Mouse (Mus musculus) liver, postnatal 0 days (tissue): ENCODE measurements around the gene Pde4d. TPM values are rescaled to one million over a fixed set of nuclear protein-coding genes. Genes with fewer than 3 reads are reported as not detected.

Experiments
- ATAC-seq: fragments of 200-750 bp; cut with Nextera tagmentation; 2 replicates; pipeline ENCODE4 v1.8.0; 2017; ENCODE audit warnings: mild to moderate bottlenecking, moderate library complexity
- DNase-seq: peaks from one replicate; pipeline ENCODE4 v3.0.0-alpha.2; 2016
- H3K27ac ChIP-seq: fragments of 300-500 bp; sonication (generic); 2 replicates; pipeline ENCODE4 v1.5.1; 2014; ENCODE audit warnings: antibody characterized with exemption, moderate library complexity, mild to moderate bottlenecking, low read depth
- H3K27me3 ChIP-seq: fragments of 300-500 bp; sonication (generic); 2 replicates; pipeline ENCODE4 v1.6.1; 2014; ENCODE audit warnings: low read length, control low read depth, mixed read lengths; ENCODE audit not compliant: insufficient read depth
- H3K36me3 ChIP-seq: fragments of 300-500 bp; sonication (generic); replicated peaks from 2 replicates; pipeline ENCODE4 v1.6.1; 2014; ENCODE audit warnings: mild to moderate bottlenecking, control low read depth, low read length, moderate library complexity, mixed read lengths; ENCODE audit not compliant: insufficient read depth
- H3K4me1 ChIP-seq: fragments of 300-500 bp; sonication (generic); 2 replicates; pipeline ENCODE4 v1.6.1; 2014; ENCODE audit warnings: antibody characterized with exemption, mild to moderate bottlenecking, control low read depth; ENCODE audit not compliant: insufficient read depth
- H3K4me2 ChIP-seq: fragments of 300-500 bp; sonication (generic); 2 replicates; pipeline ENCODE4 v1.6.1; 2014; ENCODE audit warnings: low read depth, mild to moderate bottlenecking, low read length, moderate library complexity, mixed read lengths
- H3K4me3 ChIP-seq: fragments of 300-500 bp; sonication (generic); 2 replicates; pipeline ENCODE4 v1.5.1; 2014; ENCODE audit warnings: low read depth, low read length
- H3K9ac ChIP-seq: fragments of 300-500 bp; sonication (generic); replicated peaks from 2 replicates; pipeline ENCODE4 v1.6.1; 2014; ENCODE audit warnings: mild to moderate bottlenecking, moderate library complexity
- H3K9me3 ChIP-seq: fragments of 300-500 bp; sonication (generic); 2 replicates; pipeline ENCODE4 v1.6.1; 2016; ENCODE audit warnings: mild to moderate bottlenecking, control low read depth, low read length, mixed read lengths
- CTCF ChIP-seq: sonication (generic); IDR thresholded peaks from 2 replicates; pipeline ENCODE4 v1.5.1; 2016; ENCODE audit warnings: antibody characterized with exemption, low read depth
- EP300 ChIP-seq: IDR thresholded peaks from 2 replicates; pipeline ENCODE4 v1.6.1; 2016; ENCODE audit warnings: antibody characterized with exemption, low read depth, mild to moderate bottlenecking
- WGBS: fragments of 180-500 bp; shearing (Covaris S2); extraction: QIAGEN DNeasy Blood & Tissue Kit; methylation state at CpG from one replicate; pipeline ENCODE4 v1.1.7; 2014; ENCODE audit not compliant: insufficient replicate concordance; 5-methylcytosine and 5-hydroxymethylcytosine counted together
- polyA plus RNA-seq: library from polyadenylated mRNA; unstranded; fragments of >200 nt; fragmentation: Nextera tagmentation; extraction: Ambion mirVana; gene quantifications from 2 replicates; pipeline ENCODE4 v1.2.1, GENCODE M21; 2015

The Pde4d gene
- polyA plus RNA-seq, 1 experiment from 2014 or later, result 6.1 TPM

DNA sequence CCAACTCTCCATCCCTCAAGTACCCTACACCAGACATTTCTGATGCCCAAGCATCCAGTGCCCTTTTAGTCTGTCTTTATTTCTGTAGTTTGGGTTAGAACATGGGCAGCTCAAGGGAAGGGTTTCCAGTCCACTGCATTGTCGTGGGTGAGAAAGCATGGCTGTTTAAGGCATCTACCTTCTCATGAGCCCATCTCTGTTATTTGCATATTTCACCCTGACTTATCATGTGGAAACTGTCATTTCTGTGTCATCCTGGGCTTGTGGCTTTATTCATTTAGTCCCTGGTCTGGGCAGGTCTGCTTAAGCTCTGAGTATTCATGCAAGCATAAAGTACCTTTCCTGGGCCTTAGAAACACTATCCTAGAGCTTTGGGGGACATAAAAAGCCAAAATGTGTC, 1331.7 kb downstream of the Pde4d start:
- ATAC-seq (no peak), DNase-seq (no peak)
- no peak overlapping the region for H3K9ac ChIP-seq
- H3K27me3 ChIP-seq, result no peaks in the 10 kb centered on the region
- H3K4me1 ChIP-seq, result no peaks in the 10 kb centered on the region
- no peak overlapping the region for H3K27ac ChIP-seq
- no peak for TF ChIP-seq CTCF
- no peak for TF ChIP-seq EP300
- no peaks in the 10 kb centered on the region for H3K9me3 ChIP-seq
- H3K4me2 ChIP-seq, result no peak overlapping the region
- WGBS, result 79% methylated on average over 1 of the region's 1 CpGs
- no peaks in the 10 kb centered on the region for H3K36me3 ChIP-seq
- H3K4me3 ChIP-seq, result no peak overlapping the region

DNA sequence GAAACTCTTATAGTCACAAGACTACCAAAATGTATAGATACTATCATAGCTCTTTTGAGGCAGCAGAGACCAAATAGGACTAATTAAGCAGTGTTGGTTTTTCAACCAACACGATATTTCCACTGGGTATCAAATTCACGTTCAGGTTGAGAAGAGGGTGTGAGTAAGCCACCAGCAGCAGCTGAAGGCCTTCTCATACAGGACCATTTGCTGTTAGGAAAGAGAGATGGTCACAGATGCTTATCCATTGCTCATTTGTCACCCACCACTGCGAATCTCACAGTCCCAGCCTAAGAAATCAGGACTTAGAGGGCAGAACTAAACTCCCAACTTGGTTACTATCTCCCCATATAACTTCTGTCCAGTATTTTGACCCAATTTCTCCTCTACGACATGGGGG, 1338.9 kb downstream of the Pde4d start:
- ATAC-seq (no peak), DNase-seq (no peak)
- Histone ChIP-seq H3K36me3 (no peaks in the 10 kb centered on the region), H3K4me1 (no peaks in the 10 kb centered on the region), H3K4me2 (no peak overlapping the region), H3K4me3 (no peak overlapping the region), H3K9me3 (no peaks in the 10 kb centered on the region), H3K27me3 (no peaks in the 10 kb centered on the region), H3K9ac (no peak overlapping the region), H3K27ac (no peak overlapping the region)
- no peak for TF ChIP-seq EP300
- WGBS, result 83% methylated on average over 4 of the region's 4 CpGs

DNA sequence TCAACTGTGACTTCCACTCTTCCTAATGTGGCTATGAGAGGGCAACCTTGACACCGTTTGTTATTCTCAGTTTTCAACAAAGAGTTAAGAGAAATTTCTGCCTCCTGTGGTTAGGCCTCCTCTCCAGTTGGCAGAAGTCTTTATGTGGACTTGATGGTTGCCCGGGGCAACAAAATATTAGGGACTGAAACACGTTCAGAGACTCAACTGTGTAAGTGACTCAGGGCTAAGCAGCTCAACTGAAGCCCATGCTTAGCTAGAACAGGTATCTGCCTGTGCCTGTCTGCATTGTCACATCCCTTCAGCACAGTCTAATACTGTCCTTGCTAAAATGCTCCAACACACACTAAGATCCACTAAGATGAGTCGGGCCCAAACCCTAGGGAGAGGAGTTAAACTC, 1339.4 kb downstream of the Pde4d start:
- Histone ChIP-seq H3K9ac (no peak overlapping the region), H3K4me2 (no peak overlapping the region), H3K4me3 (no peak overlapping the region), H3K27ac (no peak overlapping the region), H3K9me3 (no peaks in the 10 kb centered on the region), H3K27me3 (no peaks in the 10 kb centered on the region), H3K4me1 (no peaks in the 10 kb centered on the region), H3K36me3 (no peaks in the 10 kb centered on the region)
- TF ChIP-seq EP300 (no peak), CTCF (no peak)
- WGBS, result 75% methylated on average over 4 of the region's 4 CpGs
- DNase-seq, result no peak
- no peak for ATAC-seq

DNA sequence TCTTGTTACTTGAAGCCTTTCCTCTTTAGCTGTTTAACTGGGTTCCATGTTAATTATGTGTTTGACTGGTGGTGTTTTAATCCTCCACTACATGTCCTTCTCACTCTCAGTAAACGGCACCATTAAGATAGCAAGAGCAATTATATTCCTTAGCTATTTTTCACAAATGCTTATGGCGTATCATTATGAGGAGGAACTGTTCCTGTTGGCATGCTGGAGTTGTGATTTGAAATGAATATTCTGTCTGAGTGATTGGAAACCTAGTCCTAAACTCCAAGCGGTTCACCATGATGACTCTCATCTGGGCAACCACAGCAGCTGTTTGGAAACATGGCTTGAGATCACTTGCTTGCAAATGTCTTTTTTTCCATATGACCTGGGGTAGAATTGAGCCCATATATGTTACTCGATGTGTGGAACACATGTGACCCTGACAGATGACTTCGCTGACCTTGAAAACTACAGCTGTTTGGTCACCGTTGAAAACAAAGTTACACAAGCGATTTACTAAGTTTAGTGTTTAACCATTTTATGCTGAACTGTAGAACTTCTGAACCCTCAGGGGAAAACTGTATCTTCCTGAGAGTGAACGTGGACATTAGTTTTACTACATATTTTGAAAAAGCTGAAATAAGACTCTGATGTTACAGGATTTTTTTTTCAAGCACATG, 1340.4 kb downstream of the Pde4d start:
- H3K4me3 ChIP-seq, result no peak overlapping the region
- no peak for DNase-seq
- no peak overlapping the region for H3K4me2 ChIP-seq
- H3K27ac ChIP-seq, result peak overlapping the region; percentile 7
- TF ChIP-seq EP300 (no peak), CTCF (no peak)
- no peak overlapping the region for H3K9ac ChIP-seq
- 70% methylated on average over 8 of the region's 8 CpGs for WGBS
- H3K36me3 ChIP-seq, result no peaks in the 10 kb centered on the region
- H3K9me3 ChIP-seq, result no peaks in the 10 kb centered on the region
- no peaks in the 10 kb centered on the region for H3K27me3 ChIP-seq
- H3K4me1 ChIP-seq, result no peaks in the 10 kb centered on the region
- ATAC-seq, result peak; percentile 70

DNA sequence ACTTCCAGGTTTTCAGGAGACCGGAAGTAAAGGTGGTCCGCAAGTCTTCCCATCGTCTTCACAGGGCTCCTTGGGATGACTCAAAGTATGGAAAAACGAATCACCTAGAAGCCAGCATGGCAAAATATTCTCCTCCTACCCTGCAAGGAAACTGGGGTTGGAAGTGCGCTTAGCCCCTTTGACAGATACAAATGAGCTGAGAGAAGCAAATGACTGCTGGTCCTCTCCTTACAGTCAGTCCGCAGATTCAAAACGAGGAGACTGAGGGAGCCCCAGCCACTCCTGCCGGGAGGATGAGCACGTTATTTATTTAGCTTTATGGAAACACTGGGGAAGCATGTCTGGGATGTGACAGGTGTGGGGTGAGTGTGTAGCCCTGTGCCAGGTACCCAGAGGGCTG, 1344.2 kb downstream of the Pde4d start:
- no peak overlapping the region for H3K9ac ChIP-seq
- H3K9me3 ChIP-seq, result no peaks in the 10 kb centered on the region
- H3K4me2 ChIP-seq, result no peak overlapping the region
- no peak overlapping the region for H3K4me3 ChIP-seq
- no peaks in the 10 kb centered on the region for H3K27me3 ChIP-seq
- H3K4me1 ChIP-seq, result no peaks in the 10 kb centered on the region
- H3K36me3 ChIP-seq, result no peaks in the 10 kb centered on the region
- TF ChIP-seq CTCF (no peak), EP300 (no peak)
- ATAC-seq (no peak), DNase-seq (no peak)
- no peak overlapping the region for H3K27ac ChIP-seq
- WGBS, result 85% methylated on average over 9 of the region's 9 CpGs

DNA sequence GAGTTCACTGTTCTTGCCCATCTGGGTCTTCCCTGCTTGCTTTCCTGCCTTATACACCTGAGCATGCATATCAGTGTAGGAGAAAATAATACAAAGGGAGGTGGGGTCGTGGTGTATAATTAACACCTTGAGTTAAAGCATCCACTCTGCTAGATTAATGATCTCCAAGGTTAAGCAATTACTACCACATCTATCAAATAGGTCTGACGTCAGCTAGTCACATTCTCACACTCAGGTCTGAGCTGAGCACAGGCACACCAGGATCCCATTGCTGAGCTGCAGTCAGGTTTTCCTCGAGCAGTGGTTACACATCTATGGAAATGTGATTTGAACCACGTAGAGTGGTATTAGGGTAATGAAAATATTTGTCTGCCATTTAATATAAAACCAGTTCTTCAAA, 1348.9 kb downstream of the Pde4d start:
- ATAC-seq (no peak), DNase-seq (no peak)
- WGBS, result 74% methylated on average over 4 of the region's 4 CpGs
- TF ChIP-seq CTCF, result no peak
- no peak for TF ChIP-seq EP300
- Histone ChIP-seq H3K9me3 (no peaks in the 10 kb centered on the region), H3K4me1 (no peaks in the 10 kb centered on the region), H3K4me3 (no peak overlapping the region), H3K27me3 (no peaks in the 10 kb centered on the region), H3K36me3 (no peaks in the 10 kb centered on the region), H3K27ac (no peak overlapping the region), H3K4me2 (no peak overlapping the region), H3K9ac (no peak overlapping the region)

DNA sequence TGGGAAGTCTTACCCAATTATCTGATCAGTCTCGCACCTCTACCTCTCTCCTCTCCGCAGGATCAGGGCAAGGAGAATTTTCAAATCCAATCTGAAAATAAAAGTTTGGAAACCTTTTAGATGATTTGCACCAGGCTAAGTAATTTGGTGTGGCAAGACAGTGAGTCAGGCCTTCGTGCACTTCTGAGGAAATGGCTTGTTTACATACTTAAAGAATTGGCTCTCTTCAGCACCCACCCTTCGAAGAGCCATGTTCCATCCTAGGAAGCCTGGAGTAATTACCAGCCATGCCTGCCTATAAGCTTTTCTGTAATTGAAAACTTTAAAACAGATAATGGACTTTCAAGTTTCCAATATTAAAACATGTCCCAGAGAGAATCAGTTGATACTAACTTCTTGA, 1352.5 kb downstream of the Pde4d start:
- no peak for DNase-seq
- Histone ChIP-seq H3K4me3 (no peak overlapping the region), H3K27me3 (no peaks in the 10 kb centered on the region), H3K4me1 (peaks cover 12% of the 10 kb centered on the region), H3K36me3 (no peaks in the 10 kb centered on the region), H3K9ac (no peak overlapping the region), H3K9me3 (no peaks in the 10 kb centered on the region), H3K4me2 (no peak overlapping the region), H3K27ac (no peak overlapping the region)
- ATAC-seq, result no peak
- TF ChIP-seq CTCF (no peak), EP300 (no peak)
- WGBS, result 72% methylated on average over 4 of the region's 4 CpGs
